In the genomic region with DNA sequence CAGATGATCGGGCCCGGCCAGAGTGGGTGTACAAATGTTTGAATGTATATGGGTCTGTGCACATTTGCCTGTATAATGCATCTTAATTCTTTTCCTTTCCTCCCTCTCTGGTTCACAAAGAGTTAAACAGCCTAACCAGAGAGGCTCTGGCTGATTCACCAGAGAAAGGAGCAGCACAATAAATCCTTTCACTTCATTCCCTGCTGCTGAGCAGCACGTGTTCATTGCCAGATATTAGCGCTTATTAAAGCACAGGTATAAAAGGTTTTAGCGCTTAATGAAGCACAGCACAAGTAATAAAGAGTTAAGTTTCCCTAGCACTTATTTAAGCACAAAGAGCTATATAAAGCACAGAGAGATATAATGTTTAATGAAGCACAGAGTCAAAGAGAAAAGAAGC, we compare ENCODE assay signal across 26 mouse cellular contexts. TPM values are rescaled to one million over a fixed set of nuclear protein-coding genes. Genes with fewer than 3 reads are reported as not detected.
DNase-seq lines count a peak whose midpoint lies in the region; ATAC-seq and TF ChIP-seq lines count a peak whose summit lies in the region.
"Had no signal": no experiment of that assay in that cellular context is flagged by ENCODE, and none has a peak within 500 bp of the region (broad histone marks: within the 10 kb centered on the region; RNA-seq: fewer than 3 reads in every experiment).

No protein-coding gene starts in this region.

- 37% methylated on average over 5 of the region's 5 CpGs for WGBS in forebrain, embryonic 11.5 days
- 28% methylated on average over 5 of the region's 5 CpGs for WGBS in forebrain, embryonic 15.5 days
- 55% methylated on average over 5 of the region's 5 CpGs for WGBS in hindbrain, embryonic 11.5 days
- 61% methylated on average over 5 of the region's 5 CpGs for WGBS in hindbrain, embryonic 10.5 days
- 24% methylated on average over 5 of the region's 5 CpGs for WGBS in forebrain, embryonic 16.5 days

- no peaks in the 10 kb centered on the region for H3K4me1 ChIP-seq in forebrain, embryonic 11.5 days (replicated peaks; ENCODE audit: control insufficient read depth, insufficient read depth, low read length)
- peaks cover 5% of the 10 kb centered on the region; the same call in 1 of the 2 replicates for H3K4me1 ChIP-seq in forebrain, embryonic 15.5 days
- no peaks in the 10 kb centered on the region for H3K4me1 ChIP-seq in hindbrain, embryonic 11.5 days (replicated peaks; ENCODE audit: control insufficient read depth, insufficient read depth, low read length)
- peaks cover 6% of the 10 kb centered on the region; the same call in 1 of the 2 replicates for H3K4me1 ChIP-seq in hindbrain, embryonic 10.5 days (replicated peaks)
- H3K4me1 ChIP-seq in forebrain, embryonic 16.5 days (replicated peaks; ENCODE audit: control insufficient read depth, insufficient read depth, low read length), result peaks cover 5% of the 10 kb centered on the region; the same call in 1 of the 2 replicates
- H3K4me1 ChIP-seq: lung, embryonic 15.5 days had no signal

- no peak overlapping the region for H3K27ac ChIP-seq in forebrain, embryonic 11.5 days (ENCODE audit: low read depth, low read length)
- H3K27ac ChIP-seq in forebrain, embryonic 15.5 days (replicated peaks), result no peak overlapping the region
- H3K27ac ChIP-seq in hindbrain, embryonic 11.5 days (ENCODE audit: low read depth, low read length), result no peak overlapping the region
- no peak overlapping the region for H3K27ac ChIP-seq in hindbrain, embryonic 10.5 days
- H3K27ac ChIP-seq in forebrain, embryonic 16.5 days (ENCODE audit: low read length), result no peak overlapping the region
- H3K27ac ChIP-seq: kidney, postnatal 0 days; limb, embryonic 13.5 days; lung, embryonic 15.5 days; midbrain, embryonic 10.5 days; neural tube, embryonic 13.5 days had no signal

- no peak overlapping the region for H3K4me3 ChIP-seq in forebrain, embryonic 11.5 days (ENCODE audit: low read depth, low read length)
- no peak overlapping the region for H3K4me3 ChIP-seq in forebrain, embryonic 15.5 days
- no peak overlapping the region for H3K4me3 ChIP-seq in hindbrain, embryonic 11.5 days (ENCODE audit: low read depth, low read length)
- no peak overlapping the region for H3K4me3 ChIP-seq in hindbrain, embryonic 10.5 days
- no peak overlapping the region for H3K4me3 ChIP-seq in forebrain, embryonic 16.5 days (replicated peaks; ENCODE audit: low read length)
- H3K4me3 ChIP-seq: erythroblast, embryonic 14.5 days; limb, embryonic 13.5 days; lung, embryonic 15.5 days; midbrain, embryonic 10.5 days; myocyte; neural tube, embryonic 13.5 days had no signal

- no peak for DNase-seq in forebrain, embryonic 11.5 days (ENCODE audit: low spot score)
- peak; percentile 1 for DNase-seq in hindbrain, embryonic 11.5 days (ENCODE audit: low spot score)
- no peak for DNase-seq in hindbrain, embryonic 10.5 days (ENCODE audit: low spot score)
- DNase-seq in brain, embryonic 14.5 days (ENCODE audit: low read depth), result peak; percentile 45
- no peak for DNase-seq in cerebellum, adult 18-20 months
- DNase-seq: adrenal gland, postnatal 10 days; cerebellum, adult 11 months; cerebellum, postnatal 10 days; gastrocnemius, postnatal 25 days; heart, postnatal 36 days; kidney, adult 8-10 months; kidney, postnatal 4 days; right cerebral cortex, postnatal 14 days; thymus, postnatal 4 days had no signal

- TF ChIP-seq CTCF in brain, embryonic 14.5 days (IDR thresholded peaks at IDR 0.05; ENCODE audit: borderline replicate concordance, extremely low read depth, insufficient read depth, insufficient read length), result no peak

- no peak overlapping the region for H3K9ac ChIP-seq in forebrain, embryonic 11.5 days (ENCODE audit: low read length)
- H3K9ac ChIP-seq in forebrain, embryonic 15.5 days (replicated peaks), result no peak overlapping the region
- H3K9ac ChIP-seq in hindbrain, embryonic 11.5 days (ENCODE audit: low read depth, low read length), result no peak overlapping the region
- H3K9ac ChIP-seq in forebrain, embryonic 16.5 days (replicated peaks; ENCODE audit: low read depth, low read length), result no peak overlapping the region
- H3K9ac ChIP-seq: limb, embryonic 13.5 days; lung, embryonic 15.5 days; neural tube, embryonic 13.5 days had no signal

- H3K9me3 ChIP-seq in forebrain, embryonic 11.5 days (ENCODE audit: control insufficient read depth, low read length), result no peaks in the 10 kb centered on the region
- H3K9me3 ChIP-seq in forebrain, embryonic 15.5 days, result no peaks in the 10 kb centered on the region
- H3K9me3 ChIP-seq in hindbrain, embryonic 11.5 days (ENCODE audit: control insufficient read depth, low read length), result no peaks in the 10 kb centered on the region
- H3K9me3 ChIP-seq in hindbrain, embryonic 10.5 days, result no peaks in the 10 kb centered on the region
- H3K9me3 ChIP-seq in forebrain, embryonic 16.5 days (ENCODE audit: control insufficient read depth, low read length), result no peaks in the 10 kb centered on the region
- H3K9me3 ChIP-seq: limb, embryonic 13.5 days; lung, embryonic 15.5 days; midbrain, embryonic 10.5 days; neural tube, embryonic 13.5 days had no signal

- no peak for TF ChIP-seq POLR2A in brain, embryonic 14.5 days (IDR thresholded peaks at IDR 0.05; ENCODE audit: borderline replicate concordance, extremely low read depth, insufficient read depth, insufficient read length, poor library complexity, severe bottlenecking)

- 0 out of 2 replicates have a peak, but pooled peaks have one; percentile 46 for ATAC-seq in forebrain, embryonic 11.5 days (replicated peaks; ENCODE audit: low FRiP score)
- no peak for ATAC-seq in forebrain, embryonic 15.5 days (replicated peaks)
- ATAC-seq in hindbrain, embryonic 11.5 days (ENCODE audit: low FRiP score), result no peak
- 0 out of 2 replicates have a peak, but pooled peaks have one; percentile 43 for ATAC-seq in forebrain, embryonic 16.5 days
- ATAC-seq: intestine, embryonic 16.5 days; Patski had no signal

- no peak overlapping the region for H3K4me2 ChIP-seq in forebrain, embryonic 11.5 days (ENCODE audit: low read depth, low read length, severe bottlenecking)
- H3K4me2 ChIP-seq in forebrain, embryonic 15.5 days (replicated peaks), result no peak overlapping the region
- no peak overlapping the region for H3K4me2 ChIP-seq in hindbrain, embryonic 11.5 days (replicated peaks; ENCODE audit: low read depth, low read length)
- no peak overlapping the region for H3K4me2 ChIP-seq in forebrain, embryonic 16.5 days (ENCODE audit: low read length)
- H3K4me2 ChIP-seq: limb, embryonic 13.5 days; liver, embryonic 11.5 days; lung, embryonic 15.5 days; neural tube, embryonic 13.5 days had no signal

- H3K27me3 ChIP-seq in forebrain, embryonic 11.5 days (ENCODE audit: control insufficient read depth, insufficient read depth, low read length), result peaks cover 10% of the 10 kb centered on the region; the same call in 1 of the 2 replicates
- no peaks in the 10 kb centered on the region for H3K27me3 ChIP-seq in forebrain, embryonic 15.5 days
- H3K27me3 ChIP-seq in hindbrain, embryonic 11.5 days (ENCODE audit: control insufficient read depth, insufficient read depth, low read length), result no peaks in the 10 kb centered on the region
- H3K27me3 ChIP-seq in hindbrain, embryonic 10.5 days (ENCODE audit: insufficient read depth, poor library complexity, severe bottlenecking), result no peaks in the 10 kb centered on the region
- no peaks in the 10 kb centered on the region for H3K27me3 ChIP-seq in forebrain, embryonic 16.5 days (replicated peaks; ENCODE audit: control insufficient read depth, insufficient read depth, low read length)
- H3K27me3 ChIP-seq: lung, embryonic 15.5 days; neural tube, embryonic 13.5 days had no signal

- H3K36me3 ChIP-seq in forebrain, embryonic 11.5 days (ENCODE audit: control insufficient read depth, insufficient read depth, low read length), result no peaks in the 10 kb centered on the region
- no peaks in the 10 kb centered on the region for H3K36me3 ChIP-seq in forebrain, embryonic 15.5 days
- H3K36me3 ChIP-seq in hindbrain, embryonic 11.5 days (ENCODE audit: control insufficient read depth, insufficient read depth, low read length), result no peaks in the 10 kb centered on the region
- no peaks in the 10 kb centered on the region for H3K36me3 ChIP-seq in hindbrain, embryonic 10.5 days
- H3K36me3 ChIP-seq in forebrain, embryonic 16.5 days (ENCODE audit: control insufficient read depth, insufficient read depth), result no peaks in the 10 kb centered on the region
- H3K36me3 ChIP-seq: limb, embryonic 13.5 days; lung, embryonic 15.5 days; midbrain, embryonic 10.5 days; neural tube, embryonic 13.5 days had no signal

RNA-seq across cellular contexts. Expression of a gene that starts 33.8 kb away (rescaled TPM):
- polyA plus RNA-seq in forebrain, embryonic 11.5 days (2014; fragmentation: Nextera tagmentation; extraction: Ambion mirVana), result 2.3 and 2.8 TPM in 2 replicates
- polyA plus RNA-seq in forebrain, embryonic 15.5 days (2015; fragmentation: Nextera tagmentation; extraction: Ambion mirVana), result 0.88 and 1.3 TPM in 2 replicates
- 4.2 and 5.3 TPM in 2 replicates for polyA plus RNA-seq in hindbrain, embryonic 11.5 days (2014; fragmentation: Nextera tagmentation; extraction: Ambion mirVana)
- 3.1 and 3.7 TPM in 2 replicates for polyA plus RNA-seq in hindbrain, embryonic 10.5 days (2016; fragmentation: Nextera tagmentation; extraction: Ambion mirVana)
- 2.1 and 4.7 TPM in 2 replicates for polyA plus RNA-seq in brain, embryonic 14.5 days (2012; rRNA removed)
- polyA plus RNA-seq in forebrain, embryonic 16.5 days (2015; fragmentation: Nextera tagmentation; extraction: Ambion mirVana), result 1.5 and 2.1 TPM in 2 replicates
- polyA plus RNA-seq: erythroblast, embryonic 14.5 days had no signal

RNA-seq across cellular contexts. Expression of a gene that starts 55.9 kb away (rescaled TPM):
- polyA plus RNA-seq in forebrain, embryonic 11.5 days (2014; fragmentation: Nextera tagmentation; extraction: Ambion mirVana), result 627 and 726 TPM in 2 replicates
- 465 and 483 TPM in 2 replicates for polyA plus RNA-seq in forebrain, embryonic 15.5 days (2015; fragmentation: Nextera tagmentation; extraction: Ambion mirVana)
- polyA plus RNA-seq in hindbrain, embryonic 11.5 days (2014; fragmentation: Nextera tagmentation; extraction: Ambion mirVana), result 722 and 727 TPM in 2 replicates
- polyA plus RNA-seq in hindbrain, embryonic 10.5 days (2016; fragmentation: Nextera tagmentation; extraction: Ambion mirVana), result 697 and 720 TPM in 2 replicates
- polyA plus RNA-seq in brain, embryonic 14.5 days (2012; rRNA removed), result 128 and 151 TPM in 2 replicates
- polyA plus RNA-seq in forebrain, embryonic 16.5 days (2015; fragmentation: Nextera tagmentation; extraction: Ambion mirVana), result 463 and 464 TPM in 2 replicates

Comparison
In these comparisons a context has a peak if more than half of its experiments do, and no peak if none do; other contexts are left out.
1. ATAC-seq: peak in forebrain, embryonic 11.5 days (single experiment) and forebrain, embryonic 16.5 days (single experiment); none in forebrain, embryonic 15.5 days (single experiment) and hindbrain, embryonic 11.5 days (single experiment).
2. DNase-seq: peak in hindbrain, embryonic 11.5 days (single experiment) and brain, embryonic 14.5 days (single experiment); none in forebrain, embryonic 11.5 days (single experiment), hindbrain, embryonic 10.5 days (single experiment) and cerebellum, adult 18-20 months (0 of 2).